Mouse (Mus musculus) testis, adult 2 months (tissue): ENCODE measurements around the gene Olfr610.
"Not testable (repeated sequence)": the region's sequence is repeated elsewhere in the genome, so short reads cannot be mapped to it uniquely, and the experiment has no call there.

Experiments used
- CTCF ChIP-seq: fragments of 200-500 bp; IDR thresholded peaks from 2 replicates; pipeline ENCODE4 v1.5.1; 2012; ENCODE audit warnings: low read depth, mild to moderate bottlenecking, inconsistent platforms, low read length, moderate library complexity; ENCODE audit not compliant: control insufficient read depth, insufficient read depth, insufficient replicate concordance
- POLR2A ChIP-seq: fragments of 200-500 bp; IDR thresholded peaks from 2 replicates; pipeline ENCODE4 v1.6.1; 2012; ENCODE audit warnings: low read depth, mild to moderate bottlenecking, inconsistent platforms, low read length, moderate library complexity; ENCODE audit not compliant: control insufficient read depth

- TF ChIP-seq CTCF, POLR2A: not testable (repeated sequence)
Measured at GRCm38 (mm10) chr7:103477106-103477505, 34.8 kb downstream of the Olfr610 start.
